Mouse (Mus musculus): Measurements from ENCODE around the gene 4933402E13Rik.

4933402E13Rik gene

DNA sequence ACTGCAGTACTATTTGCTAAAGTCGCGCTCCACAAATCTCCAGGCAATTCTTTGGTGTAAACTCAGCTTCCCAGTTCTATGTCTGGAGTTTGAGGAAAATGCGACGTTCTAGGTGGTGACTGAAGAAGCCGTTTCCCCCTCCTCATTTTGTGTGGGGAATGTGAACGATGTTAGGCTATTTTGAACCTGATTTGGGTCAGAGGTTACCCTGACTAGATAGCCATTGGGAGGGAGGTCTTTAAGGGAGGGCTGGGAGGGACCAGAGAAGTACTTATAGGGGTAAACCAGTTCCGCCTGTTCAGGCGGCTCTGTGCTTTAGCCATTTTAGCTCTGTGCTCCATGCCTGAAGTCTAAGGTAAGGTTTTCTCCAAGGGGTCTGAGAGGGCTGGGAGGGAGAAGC, at the start of gene 4933402E13Rik:
Gene 4933402E13Rik (plus strand): TSS at position 301 of the 400 bp plus-strand sequence.
- DNase-seq = no peak
